ENCODE assay signal across 8 mouse cellular contexts in the genomic region with DNA sequence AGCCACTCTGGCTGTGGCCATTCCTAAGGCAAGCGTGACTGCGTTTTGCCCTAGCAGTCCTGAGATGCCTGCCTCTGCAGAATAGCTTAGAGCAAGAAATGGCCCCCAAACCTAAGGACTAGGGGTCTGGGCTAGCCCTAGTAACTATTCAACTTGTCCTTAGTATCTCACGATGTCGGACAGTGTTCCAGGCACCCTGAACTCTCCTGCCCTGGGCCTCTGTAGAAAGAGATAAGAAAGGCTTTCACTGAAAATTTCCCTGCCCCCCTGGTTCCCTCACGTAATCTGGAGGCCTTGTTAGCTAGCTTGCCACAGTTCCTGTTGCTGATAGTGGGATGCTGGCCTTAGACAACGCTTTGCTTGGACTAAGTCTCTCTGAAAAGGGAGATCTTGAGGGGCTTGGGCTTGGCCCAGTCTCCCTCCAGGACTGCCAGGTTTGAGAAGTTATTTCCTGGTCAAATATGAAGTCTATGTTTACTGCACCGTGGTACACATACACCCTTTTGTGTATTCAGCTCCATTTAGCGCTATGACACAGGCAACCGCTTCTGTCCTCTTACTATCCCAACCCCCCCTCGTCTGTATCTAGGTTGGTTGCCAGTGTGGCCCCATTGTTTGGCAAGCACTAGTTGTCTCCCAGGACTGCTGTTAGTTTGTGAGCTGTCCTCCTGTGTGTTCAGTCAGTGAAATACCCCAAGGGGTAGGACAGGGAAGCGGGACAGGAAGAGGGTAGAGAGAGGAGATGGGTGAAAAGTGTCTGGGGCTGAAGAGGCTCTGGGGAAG.
DNase-seq lines count a peak whose midpoint lies in the region; ATAC-seq and TF ChIP-seq lines count a peak whose summit lies in the region.

No protein-coding gene starts in this region.

- no peak for TF ChIP-seq CTCF in cortical plate, adult 2 months (IDR thresholded peaks at IDR 0.05; ENCODE audit: extremely low read depth, insufficient read depth, low read length)
- TF ChIP-seq CTCF in spleen, adult 2 months (IDR thresholded peaks at IDR 0.05; ENCODE audit: extremely low read depth, insufficient read depth, insufficient read length, insufficient replicate concordance), result no peak
- TF ChIP-seq CTCF in cerebellum, adult 2 months (IDR thresholded peaks at IDR 0.05; ENCODE audit: borderline replicate concordance, insufficient read depth, low read depth, low read length), result no peak

- peak; percentile 29 to 56 for DNase-seq in adrenal gland, adult (ENCODE audit: inconsistent age in 2 of 2, low spot score in 1 of 2)
- no peak for DNase-seq in adrenal gland, postnatal 4 days (ENCODE audit: low spot score in 2 of 2)
- DNase-seq in hindbrain, embryonic 10.5 days (ENCODE audit: low spot score), result no peak
- peak in 1 of 2 experiments; percentile 45 for DNase-seq in spleen, adult 2 months (ENCODE audit: low read depth in 1 of 2, low spot score in 2 of 2)
- DNase-seq in cerebellum, adult 2 months, result no peak
- no peak for DNase-seq in urinary bladder, postnatal 25 days (ENCODE audit: low spot score)

- H3K4me1 ChIP-seq in cortical plate, adult 2 months (ENCODE audit: control insufficient read depth, insufficient read depth, low read length), result peaks cover 15% of the 10 kb centered on the region
- H3K4me1 ChIP-seq in hindbrain, embryonic 10.5 days (replicated peaks), result peaks cover 29% of the 10 kb centered on the region
- peaks cover 10% of the 10 kb centered on the region for H3K4me1 ChIP-seq in lung, embryonic 16.5 days (replicated peaks; ENCODE audit: control insufficient read depth, insufficient read depth, low read length)
- H3K4me1 ChIP-seq in spleen, adult 2 months (ENCODE audit: control insufficient read depth, insufficient read depth, insufficient read length), result peaks cover 33% of the 10 kb centered on the region
- H3K4me1 ChIP-seq in cerebellum, adult 2 months (ENCODE audit: control insufficient read depth, insufficient read depth, low read length), result peaks cover 27% of the 10 kb centered on the region

- H3K4me2 ChIP-seq in lung, embryonic 16.5 days (ENCODE audit: low read depth, low read length), result peak overlapping the region; percentile 68; the same call in 1 of the 2 replicates

- no peaks in the 10 kb centered on the region for H3K36me3 ChIP-seq in hindbrain, embryonic 10.5 days
- no peaks in the 10 kb centered on the region for H3K36me3 ChIP-seq in lung, embryonic 16.5 days (ENCODE audit: control insufficient read depth, insufficient read depth, low read length)
- H3K36me3 ChIP-seq in spleen, adult 2 months (ENCODE audit: control insufficient read depth, insufficient read depth, low read length), result no peaks in the 10 kb centered on the region

- H3K9ac ChIP-seq in lung, embryonic 16.5 days (ENCODE audit: low read length), result no peak overlapping the region; the same call in 1 of the 2 replicates

- 0 out of 2 replicates have a peak, but pooled peaks have one; percentile 3 for ATAC-seq in lung, embryonic 16.5 days (ENCODE audit: low read depth)

- no peaks in the 10 kb centered on the region for H3K27me3 ChIP-seq in hindbrain, embryonic 10.5 days (ENCODE audit: insufficient read depth, poor library complexity, severe bottlenecking)
- no peaks in the 10 kb centered on the region for H3K27me3 ChIP-seq in lung, embryonic 16.5 days (ENCODE audit: control insufficient read depth, insufficient read depth, low read depth, low read length)
- no peaks in the 10 kb centered on the region for H3K27me3 ChIP-seq in spleen, adult 2 months (ENCODE audit: control insufficient read depth, insufficient read depth, low read length)
- no peaks in the 10 kb centered on the region for H3K27me3 ChIP-seq in cerebellum, adult 2 months (ENCODE audit: control insufficient read depth, insufficient read depth, low read length)

- 71% methylated on average over 11 of the region's 11 CpGs for WGBS in hindbrain, embryonic 10.5 days
- 50% methylated on average over 11 of the region's 11 CpGs for WGBS in lung, embryonic 16.5 days
- WGBS in spleen, adult 2 months, result 49% methylated on average over 11 of the region's 11 CpGs
- WGBS in cerebellum, adult 2 months, result 77% methylated on average over 11 of the region's 11 CpGs

- H3K27ac ChIP-seq in cortical plate, adult 2 months (ENCODE audit: insufficient read depth, low read length), result peak overlapping the region; percentile 69
- peak overlapping the region; percentile 96 for H3K27ac ChIP-seq in hindbrain, embryonic 10.5 days
- H3K27ac ChIP-seq in lung, embryonic 16.5 days (ENCODE audit: low read length), result no peak overlapping the region
- H3K27ac ChIP-seq in spleen, adult 2 months (ENCODE audit: insufficient read depth, low read length), result peak overlapping the region; percentile 78
- H3K27ac ChIP-seq in cerebellum, adult 2 months (ENCODE audit: insufficient read depth, low read length), result no peak overlapping the region

- H3K9me3 ChIP-seq in hindbrain, embryonic 10.5 days, result no peaks in the 10 kb centered on the region
- no peaks in the 10 kb centered on the region for H3K9me3 ChIP-seq in lung, embryonic 16.5 days (ENCODE audit: control insufficient read depth, low read length)

- no peak overlapping the region for H3K4me3 ChIP-seq in cortical plate, adult 2 months (ENCODE audit: insufficient read depth, low read length)
- H3K4me3 ChIP-seq in hindbrain, embryonic 10.5 days, result peak overlapping the region; percentile 61
- no peak overlapping the region for H3K4me3 ChIP-seq in lung, embryonic 16.5 days (ENCODE audit: low read length)
- H3K4me3 ChIP-seq in spleen, adult 2 months (ENCODE audit: extremely low read depth, insufficient read depth, insufficient read length), result no peak overlapping the region
- no peak overlapping the region for H3K4me3 ChIP-seq in cerebellum, adult 2 months (replicated peaks; ENCODE audit: insufficient read depth, low read depth, low read length)

- no peak for TF ChIP-seq POLR2A in cortical plate, adult 2 months (IDR thresholded peaks at IDR 0.05; ENCODE audit: extremely low read depth, insufficient read depth, low read length)
- TF ChIP-seq POLR2A in spleen, adult 2 months (IDR thresholded peaks at IDR 0.05; ENCODE audit: low read depth, low read length), result no peak
- no peak for TF ChIP-seq POLR2A in cerebellum, adult 2 months (IDR thresholded peaks at IDR 0.05; ENCODE audit: borderline replicate concordance, insufficient read depth, low read length)

Comparison
In these comparisons a context has a peak if more than half of its experiments do, and no peak if none do; other contexts are left out.
1. DNase-seq: peak in adrenal gland, adult (2 of 2); none in adrenal gland, postnatal 4 days (0 of 2), hindbrain, embryonic 10.5 days (single experiment), cerebellum, adult 2 months (0 of 2) and urinary bladder, postnatal 25 days (single experiment).
2. H3K27ac ChIP-seq: peak in cortical plate, adult 2 months (single experiment), hindbrain, embryonic 10.5 days (single experiment) and spleen, adult 2 months (single experiment); none in lung, embryonic 16.5 days (single experiment) and cerebellum, adult 2 months (single experiment).